Mouse (Mus musculus) hindbrain, embryonic 12.5 days (tissue): ENCODE results near the gene Pxdc1. TPM values are rescaled to one million over a fixed set of nuclear protein-coding genes. Genes with fewer than 3 reads are reported as not detected.
A peak's percentile ranks its signal among the peaks of the same experiment; 100 is the strongest.

Experiments used
- ATAC-seq: fragments of 200-750 bp; cut with Nextera tagmentation; 2 replicates; pipeline ENCODE4 v1.8.0; 2017; ENCODE audit warnings: moderate TSS enrichment; ENCODE audit not compliant: low FRiP score
- H3K27ac ChIP-seq: fragments of 300-500 bp; sonication (generic); 2 replicates; pipeline ENCODE4 v1.5.1; 2016; ENCODE audit warnings: mild to moderate bottlenecking
- H3K27me3 ChIP-seq: fragments of 300-500 bp; sonication (generic); 2 replicates; pipeline ENCODE4 v1.6.1; 2016; ENCODE audit warnings: mild to moderate bottlenecking
- H3K36me3 ChIP-seq: fragments of 300-500 bp; sonication (generic); 2 replicates; pipeline ENCODE4 v1.6.1; 2016; ENCODE audit warnings: mild to moderate bottlenecking
- H3K4me1 ChIP-seq: fragments of 300-500 bp; sonication (generic); 2 replicates; pipeline ENCODE4 v1.6.1; 2016
- H3K4me2 ChIP-seq: fragments of 300-500 bp; sonication (generic); replicated peaks from 2 replicates; pipeline ENCODE4 v1.6.1; 2016; ENCODE audit warnings: mild to moderate bottlenecking
- H3K4me3 ChIP-seq: fragments of 300-500 bp; sonication (generic); 2 replicates; pipeline ENCODE4 v1.5.1; 2016; ENCODE audit warnings: mild to moderate bottlenecking
- H3K9ac ChIP-seq: fragments of 300-500 bp; sonication (generic); 2 replicates; pipeline ENCODE4 v1.6.1; 2016; ENCODE audit warnings: mild to moderate bottlenecking, moderate library complexity
- H3K9me3 ChIP-seq: fragments of 300-500 bp; sonication (generic); replicated peaks from 2 replicates; pipeline ENCODE4 v1.6.1; 2016; ENCODE audit warnings: mild to moderate bottlenecking
- WGBS: fragments of 180-500 bp; shearing (Covaris S2); methylation state at CpG from one replicate; pipeline ENCODE4 v1.1.7; 2016; 5-methylcytosine and 5-hydroxymethylcytosine counted together
- polyA plus RNA-seq: library from polyadenylated mRNA; unstranded; fragments of >200 nt; fragmentation: Nextera tagmentation; extraction: Ambion mirVana; gene quantifications from 2 replicates; pipeline ENCODE4 v1.2.1, GENCODE M21; 2016

The Pxdc1 gene
- polyA plus RNA-seq, 1 experiment from 2014 or later = 7.9 TPM

- peaks cover 15% of the 10 kb centered on the region for H3K4me1 ChIP-seq
- no peaks in the 10 kb centered on the region for H3K9me3 ChIP-seq
- H3K27ac ChIP-seq = no peak overlapping the region
- H3K4me3 ChIP-seq = no peak overlapping the region
- 86% methylated on average over 8 of the region's 8 CpGs for WGBS
- no peaks in the 10 kb centered on the region for H3K36me3 ChIP-seq
- H3K27me3 ChIP-seq = peaks cover 29% of the 10 kb centered on the region
- H3K4me2 ChIP-seq = no peak overlapping the region
- no peak for ATAC-seq
- H3K9ac ChIP-seq = no peak overlapping the region
Measured at GRCm38 (mm10) chr13:34647221-34647620, 6.1 kb downstream of the Pxdc1 start.

GRCm38 (mm10) chr13:34646240-34646750, 7.0 kb downstream of the Pxdc1 start:
- H3K36me3 ChIP-seq = no peaks in the 10 kb centered on the region
- no peaks in the 10 kb centered on the region for H3K9me3 ChIP-seq
- no peak for ATAC-seq
- no peak overlapping the region for H3K4me2 ChIP-seq
- no peak overlapping the region for H3K4me3 ChIP-seq
- no peak overlapping the region for H3K27ac ChIP-seq
- WGBS = 81% methylated on average over 7 of the region's 7 CpGs
- H3K4me1 ChIP-seq = peaks cover 6% of the 10 kb centered on the region
- peaks cover 19% of the 10 kb centered on the region for H3K27me3 ChIP-seq
- H3K9ac ChIP-seq = no peak overlapping the region

GRCm38 (mm10) chr13:34645519-34645918, 7.8 kb downstream of the Pxdc1 start:
- WGBS = 88% methylated on average over 5 of the region's 5 CpGs
- Histone ChIP-seq H3K9me3 (no peaks in the 10 kb centered on the region), H3K27ac (no peak overlapping the region), H3K4me2 (no peak overlapping the region), H3K27me3 (peaks cover 12% of the 10 kb centered on the region), H3K4me1 (peaks cover 3% of the 10 kb centered on the region; the same call in 1 of the 2 replicates), H3K9ac (no peak overlapping the region), H3K4me3 (no peak overlapping the region), H3K36me3 (no peaks in the 10 kb centered on the region)
- ATAC-seq = no peak

DNA sequence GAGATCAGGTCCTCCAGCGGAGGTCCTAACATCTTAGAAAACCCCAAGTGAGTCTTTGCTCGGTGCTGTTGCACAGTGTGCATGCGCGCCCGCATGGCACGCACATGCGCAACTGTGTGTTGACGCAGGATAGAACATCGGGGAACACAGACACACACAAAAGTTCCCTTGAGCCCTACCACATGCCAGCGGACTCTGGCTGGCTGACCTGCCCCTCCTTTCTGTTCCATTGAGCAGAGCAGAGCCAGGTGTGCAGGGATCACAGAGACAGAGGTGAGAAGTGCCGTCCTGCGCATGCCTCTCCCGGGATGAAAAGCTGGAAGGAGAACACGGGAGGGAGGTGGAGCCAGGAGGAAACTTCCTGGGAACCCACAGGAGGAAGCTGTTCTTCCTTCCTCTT, 8.9 kb downstream of the Pxdc1 start:
- Histone ChIP-seq H3K27me3 (0 out of 2 replicates have a peak, but pooled peaks cover 5% of the 10 kb centered on the region), H3K4me1 (peaks cover 3% of the 10 kb centered on the region; the same call in 1 of the 2 replicates), H3K36me3 (no peaks in the 10 kb centered on the region), H3K9ac (no peak overlapping the region), H3K4me2 (no peak overlapping the region), H3K27ac (no peak overlapping the region), H3K4me3 (no peak overlapping the region), H3K9me3 (no peaks in the 10 kb centered on the region)
- no peak for ATAC-seq
- 77% methylated on average over 14 of the region's 14 CpGs for WGBS

GRCm38 (mm10) chr13:34643926-34644325, 9.4 kb downstream of the Pxdc1 start:
- Histone ChIP-seq H3K9me3 (no peaks in the 10 kb centered on the region), H3K36me3 (no peaks in the 10 kb centered on the region), H3K4me2 (no peak overlapping the region), H3K9ac (no peak overlapping the region), H3K27ac (no peak overlapping the region), H3K4me3 (no peak overlapping the region), H3K4me1 (peaks cover 3% of the 10 kb centered on the region; the same call in 1 of the 2 replicates), H3K27me3 (0 out of 2 replicates have a peak, but pooled peaks cover 5% of the 10 kb centered on the region)
- ATAC-seq = no peak
- WGBS = 72% methylated on average over 4 of the region's 4 CpGs

GRCm38 (mm10) chr13:34642941-34643875, 10.1 kb downstream of the Pxdc1 start:
- no peak overlapping the region for H3K27ac ChIP-seq
- H3K4me2 ChIP-seq = no peak overlapping the region
- no peaks in the 10 kb centered on the region for H3K9me3 ChIP-seq
- no peak overlapping the region for H3K4me3 ChIP-seq
- H3K4me1 ChIP-seq = peaks cover 3% of the 10 kb centered on the region; the same call in 1 of the 2 replicates
- no peak overlapping the region for H3K9ac ChIP-seq
- WGBS = 32% methylated on average over 7 of the region's 7 CpGs
- peak; percentile 41; the same call in 1 of the 2 replicates for ATAC-seq
- H3K36me3 ChIP-seq = no peaks in the 10 kb centered on the region
- 0 out of 2 replicates have a peak, but pooled peaks cover 2% of the 10 kb centered on the region for H3K27me3 ChIP-seq

DNA sequence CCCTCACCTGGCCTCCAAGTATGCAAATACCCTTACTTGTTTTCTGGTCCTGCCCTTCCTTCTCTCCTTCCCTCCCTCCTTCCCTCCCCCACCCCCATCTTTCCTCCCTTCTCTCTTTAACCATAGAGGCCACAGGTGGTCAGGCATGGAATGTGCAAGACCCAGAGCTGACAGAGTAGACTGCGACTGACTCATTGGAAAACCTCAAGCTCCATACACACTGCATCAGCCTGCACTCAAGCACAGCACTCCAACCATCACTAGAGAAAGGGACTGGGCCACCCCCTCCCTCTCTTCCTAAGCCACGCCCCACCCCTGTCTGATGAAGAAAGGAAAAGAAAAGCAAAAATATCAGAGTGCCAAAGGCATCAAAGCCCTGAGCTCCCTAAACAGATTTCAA, 12.2 kb downstream of the Pxdc1 start:
- Histone ChIP-seq H3K4me1 (0 out of 2 replicates have a peak, but pooled peaks cover 3% of the 10 kb centered on the region), H3K27ac (no peak overlapping the region), H3K4me3 (no peak overlapping the region), H3K36me3 (no peaks in the 10 kb centered on the region), H3K9ac (no peak overlapping the region), H3K27me3 (no peaks in the 10 kb centered on the region), H3K4me2 (no peak overlapping the region), H3K9me3 (no peaks in the 10 kb centered on the region)
- ATAC-seq = no peak
- WGBS = 69% methylated on average over 2 of the region's 2 CpGs

DNA sequence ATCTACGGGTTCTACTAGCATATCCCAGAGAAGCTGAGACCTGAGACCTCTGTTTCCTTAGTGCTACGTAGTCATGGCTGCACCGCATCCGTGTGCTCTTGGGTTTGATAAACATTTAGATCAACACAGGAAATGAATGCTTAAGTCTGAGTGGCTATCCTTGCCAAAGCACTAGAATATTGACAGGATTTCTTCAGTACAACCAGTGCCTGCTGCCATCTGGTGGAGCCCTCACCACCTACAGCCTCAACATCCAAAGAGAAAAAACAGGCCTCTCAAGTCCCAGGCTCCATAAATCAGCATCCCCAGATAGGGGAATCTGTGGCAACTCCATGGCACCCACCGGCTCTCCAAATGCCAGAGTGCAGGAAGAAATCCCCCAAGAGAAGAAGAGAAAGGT, 17.3 kb downstream of the Pxdc1 start:
- Histone ChIP-seq H3K9ac (no peak overlapping the region), H3K27me3 (no peaks in the 10 kb centered on the region), H3K4me2 (no peak overlapping the region), H3K4me1 (no peaks in the 10 kb centered on the region), H3K36me3 (no peaks in the 10 kb centered on the region), H3K27ac (no peak overlapping the region), H3K4me3 (no peak overlapping the region), H3K9me3 (no peaks in the 10 kb centered on the region)
- peak; percentile 50; the same call in 1 of the 2 replicates for ATAC-seq
- 57% methylated on average over 5 of the region's 5 CpGs for WGBS

GRCm38 (mm10) chr13:34630319-34630718, 23.0 kb downstream of the Pxdc1 start:
- H3K4me3 ChIP-seq = no peak overlapping the region
- no peaks in the 10 kb centered on the region for H3K4me1 ChIP-seq
- no peaks in the 10 kb centered on the region for H3K9me3 ChIP-seq
- H3K27me3 ChIP-seq = no peaks in the 10 kb centered on the region
- H3K4me2 ChIP-seq = no peak overlapping the region
- 93% methylated on average over 8 of the region's 8 CpGs for WGBS
- no peaks in the 10 kb centered on the region for H3K36me3 ChIP-seq
- H3K9ac ChIP-seq = no peak overlapping the region
- ATAC-seq = no peak
- no peak overlapping the region for H3K27ac ChIP-seq

- H3K4me3 ChIP-seq = no peak overlapping the region
- H3K4me1 ChIP-seq = no peaks in the 10 kb centered on the region
- no peaks in the 10 kb centered on the region for H3K27me3 ChIP-seq
- no peak for ATAC-seq
- H3K9me3 ChIP-seq = no peaks in the 10 kb centered on the region
- no peak overlapping the region for H3K9ac ChIP-seq
- WGBS = 90% methylated on average over 5 of the region's 5 CpGs
- H3K27ac ChIP-seq = no peak overlapping the region
- H3K4me2 ChIP-seq = no peak overlapping the region
- no peaks in the 10 kb centered on the region for H3K36me3 ChIP-seq
Measured at GRCm38 (mm10) chr13:34629741-34630140, 23.5 kb downstream of the Pxdc1 start.

- WGBS = 34% methylated on average over 3 of the region's 3 CpGs
- H3K4me2 ChIP-seq = no peak overlapping the region
- no peaks in the 10 kb centered on the region for H3K9me3 ChIP-seq
- H3K27me3 ChIP-seq = no peaks in the 10 kb centered on the region
- no peak overlapping the region for H3K4me3 ChIP-seq
- no peaks in the 10 kb centered on the region for H3K4me1 ChIP-seq
- H3K27ac ChIP-seq = no peak overlapping the region
- no peak overlapping the region for H3K9ac ChIP-seq
- no peak for ATAC-seq
- no peaks in the 10 kb centered on the region for H3K36me3 ChIP-seq
Measured at GRCm38 (mm10) chr13:34627446-34627845, 25.8 kb downstream of the Pxdc1 start.

GRCm38 (mm10) chr13:34624414-34624813, 28.9 kb downstream of the Pxdc1 start:
- WGBS = 84% methylated on average over 2 of the region's 2 CpGs
- H3K36me3 ChIP-seq = no peaks in the 10 kb centered on the region
- no peak for ATAC-seq
- no peak overlapping the region for H3K4me3 ChIP-seq
- no peak overlapping the region for H3K9ac ChIP-seq
- H3K9me3 ChIP-seq = no peaks in the 10 kb centered on the region
- no peaks in the 10 kb centered on the region for H3K4me1 ChIP-seq
- no peak overlapping the region for H3K27ac ChIP-seq
- H3K4me2 ChIP-seq = no peak overlapping the region
- no peaks in the 10 kb centered on the region for H3K27me3 ChIP-seq
